Mouse (Mus musculus): ENCODE measurements around the gene N4bp2. TPM values are rescaled to one million over a fixed set of nuclear protein-coding genes. Genes with fewer than 3 reads are reported as not detected.

The N4bp2 gene
- total RNA-seq (2023) = 27.1 and 43.5 TPM in 2 replicates

DNA sequence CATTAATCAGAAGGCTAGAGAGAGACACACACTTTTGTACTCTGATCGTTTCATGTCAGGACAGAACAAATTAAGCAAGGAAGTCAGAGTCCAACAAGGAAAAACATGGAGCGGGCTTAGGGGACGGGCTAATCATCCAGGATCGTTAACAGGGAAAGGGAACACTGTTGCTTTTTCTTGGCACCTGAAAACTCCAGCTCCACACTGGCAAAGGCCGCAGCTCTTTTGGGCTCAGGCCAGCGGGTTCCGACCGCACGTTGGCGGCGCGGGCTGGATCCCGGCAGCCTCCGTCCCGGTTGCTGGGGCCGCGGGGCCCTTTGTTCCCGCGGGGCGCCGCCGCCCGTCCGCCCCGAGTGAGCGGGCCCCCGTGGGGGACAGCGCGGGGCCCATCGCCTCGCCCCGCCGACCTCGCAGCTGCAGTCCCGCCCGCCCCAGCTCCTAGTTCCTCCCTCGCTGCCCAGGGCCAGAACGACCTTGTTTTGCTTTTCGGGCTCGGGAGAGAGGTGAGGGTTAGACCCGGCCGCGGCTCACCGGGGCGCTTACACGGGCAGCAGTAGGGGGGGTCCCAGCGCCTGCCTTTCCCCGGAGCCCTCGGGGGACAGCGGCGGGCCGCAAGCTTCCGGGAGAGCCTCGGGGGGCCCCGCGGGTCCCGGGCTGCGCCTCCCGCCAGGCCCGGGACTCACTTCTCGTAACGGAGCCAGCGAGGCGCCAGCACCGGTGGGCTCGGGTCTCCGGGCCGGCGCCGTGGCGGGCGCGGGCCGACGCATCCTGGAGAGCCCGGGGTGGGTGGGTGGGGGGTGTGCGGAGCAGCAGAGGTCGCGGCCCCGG, at the start of gene N4bp2:
Gene N4bp2 (plus strand): TSS at position 434 of the 828 bp plus-strand sequence.

DNA sequence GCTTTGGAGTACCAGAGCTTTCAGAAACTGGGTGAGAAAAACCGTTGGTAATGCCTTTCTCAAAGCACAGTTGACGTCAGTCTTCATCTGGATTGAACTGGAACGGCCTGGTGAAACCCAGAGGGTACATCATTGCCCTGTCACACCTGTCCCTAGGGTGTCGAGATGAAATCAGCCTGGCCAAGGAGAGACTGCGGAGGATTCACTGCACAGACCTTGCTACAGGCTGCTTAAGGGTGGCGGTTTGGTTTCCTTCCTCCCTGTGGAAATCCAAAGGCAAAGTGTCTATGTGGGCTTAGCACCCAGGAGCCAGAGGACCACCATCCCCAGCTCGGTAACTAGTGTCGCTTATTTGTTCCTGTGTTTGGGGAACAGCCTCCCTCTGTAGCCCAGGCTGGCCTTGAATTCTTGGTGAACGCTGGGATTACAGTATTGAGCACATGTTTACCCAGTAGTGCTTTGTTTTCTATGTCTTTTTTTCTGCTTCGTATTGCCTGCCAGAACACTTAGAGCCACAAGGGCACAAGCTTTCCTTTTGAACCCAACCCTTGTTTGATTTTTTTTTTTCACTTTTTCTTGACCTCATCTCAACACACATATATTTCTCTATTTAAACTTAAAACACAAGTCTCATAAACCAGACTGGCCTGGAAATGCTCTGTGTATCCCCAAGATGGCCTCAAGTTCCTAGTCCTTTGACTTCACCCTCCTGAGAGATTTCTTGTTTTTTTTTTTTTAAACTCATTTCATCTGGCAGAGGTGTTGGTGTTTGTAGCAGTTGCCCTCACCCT, 98.0 kb downstream of the N4bp2 start, which contains the start of gene Rhoh:
Gene Rhoh (plus strand): TSS at position 60 of the 791 bp plus-strand sequence.

Other genes with a start within 250 kb of the N4bp2 start
- gene Smim14, start 226.3 kb upstream of the N4bp2 start, total RNA-seq (2023) = 183 and 223 TPM in 2 replicates
- 44.4 and 48.7 TPM in 2 replicates for gene Ube2k, start 226.3 kb upstream of the N4bp2 start, total RNA-seq (2023)
- gene Pds5a, start 65.2 kb upstream of the N4bp2 start, total RNA-seq (2023) = 136 and 151 TPM in 2 replicates
- 20.1 and 23.7 TPM in 2 replicates for gene Rhoh, start 97.7 kb downstream of the N4bp2 start, total RNA-seq (2023)
- not detected in 2 replicates for gene Chrna9, start 171.4 kb downstream of the N4bp2 start, total RNA-seq (2023)
- 5.1 and 7.2 TPM in 2 replicates for gene 9130230L23Rik, start 240.8 kb downstream of the N4bp2 start, total RNA-seq (2023)

All from neutrophil, adult 65 days (primary cell).